Mouse (Mus musculus): ENCODE measurements around the gene Rbm33. TPM values are rescaled to one million over a fixed set of nuclear protein-coding genes. Genes with fewer than 3 reads are reported as not detected.

Rbm33 gene
- 39.6 TPM for polyA plus RNA-seq (2021)

- DNase-seq (ENCODE audit: low read depth, low spot score) (peak; percentile 68), ATAC-seq (peak; percentile 90)
- no peaks in the 10 kb centered on the region for H3K27me3 ChIP-seq
- in situ Hi-C loops (cut with MboI; ENCODE audit: low pct_unique_long_range_greater_than_20kb): no loop called here
- ChIA-PET POLR2A (interaction anchor here (0.6 to 1.3 kb wide), 5 partner anchors 14 to 962 kb away, joined by 3 to 5 read pairs (median 4); no protein-coding TSS in a partner anchor), CTCF (no interaction called here)
- no peak for TF ChIP-seq CTCF (IDR thresholded peaks at IDR 0.05)
These were observed at the start of gene Rbm33 for GRCm38 (mm10) chr5:28316722-28317245. Rbm33 (plus strand) TSS chr5:28317121.

GRCm38 (mm10) chr5:28267576-28267975 lies 49.3 kb upstream of the Rbm33 start:
- in situ Hi-C loops (cut with MboI; ENCODE audit: low pct_unique_long_range_greater_than_20kb): no loop called here
- H3K27me3 ChIP-seq: peaks cover 6% of the 10 kb centered on the region
- CTCF ChIA-PET: no interaction called here
- DNase-seq (ENCODE audit: low read depth, low spot score) (no peak), ATAC-seq (no peak)
- no peak for TF ChIP-seq CTCF (IDR thresholded peaks at IDR 0.05)
- POLR2A ChIA-PET: no interaction called here

GRCm38 (mm10) chr5:28269469-28269991 lies 47.4 kb upstream of the Rbm33 start:
- in situ Hi-C loops (cut with MboI; ENCODE audit: low pct_unique_long_range_greater_than_20kb): no loop called here
- ChIA-PET POLR2A (no interaction called here), CTCF (no interaction called here)
- H3K27me3 ChIP-seq: peaks cover 9% of the 10 kb centered on the region
- ATAC-seq (no peak), DNase-seq (ENCODE audit: low read depth, low spot score) (no peak)
- TF ChIP-seq CTCF (IDR thresholded peaks at IDR 0.05): no peak

GRCm38 (mm10) chr5:28272836-28273235 lies 44.1 kb upstream of the Rbm33 start:
- no peak for TF ChIP-seq CTCF (IDR thresholded peaks at IDR 0.05)
- ChIA-PET POLR2A (no interaction called here), CTCF (no interaction called here)
- peaks cover 20% of the 10 kb centered on the region for H3K27me3 ChIP-seq
- DNase-seq (ENCODE audit: low read depth, low spot score) (no peak), ATAC-seq (no peak)
- in situ Hi-C loops (cut with MboI; ENCODE audit: low pct_unique_long_range_greater_than_20kb): no loop called here

GRCm38 (mm10) chr5:28277279-28277678 lies 39.6 kb upstream of the Rbm33 start:
- in situ Hi-C loops (cut with MboI; ENCODE audit: low pct_unique_long_range_greater_than_20kb): no loop called here
- no peak for ATAC-seq
- TF ChIP-seq CTCF (IDR thresholded peaks at IDR 0.05): no peak
- ChIA-PET POLR2A (no interaction called here), CTCF (interaction anchor here (1.5 kb wide), 1 partner anchor 8 kb away, joined by 3 read pairs; no protein-coding TSS in a partner anchor)
- H3K27me3 ChIP-seq: peaks cover 34% of the 10 kb centered on the region
- no peak for DNase-seq (ENCODE audit: low read depth, low spot score)

GRCm38 (mm10) chr5:28289111-28289510 lies 27.8 kb upstream of the Rbm33 start:
- ATAC-seq: no peak
- TF ChIP-seq CTCF (IDR thresholded peaks at IDR 0.05): no peak
- no peak for DNase-seq (ENCODE audit: low read depth, low spot score)
- ChIA-PET CTCF (interaction anchor here (1.6 kb wide), 1 partner anchor 16 kb away, joined by 4 read pairs; no protein-coding TSS in a partner anchor), POLR2A (interaction anchor here (0.7 to 1.0 kb wide), 3 partner anchors 15 to 989 kb away, joined by 3 to 4 read pairs (median 4); no protein-coding TSS in a partner anchor)
- peaks cover 31% of the 10 kb centered on the region for H3K27me3 ChIP-seq
- in situ Hi-C loops (cut with MboI; ENCODE audit: low pct_unique_long_range_greater_than_20kb): no loop called here

GRCm38 (mm10) chr5:28290630-28291029 lies 26.3 kb upstream of the Rbm33 start:
- CTCF ChIA-PET: interaction anchor here (1.5 kb wide), 1 partner anchor 107 kb away, joined by 3 read pairs; no protein-coding TSS in a partner anchor
- ATAC-seq (no peak), DNase-seq (ENCODE audit: low read depth, low spot score) (no peak)
- no peak for TF ChIP-seq CTCF (IDR thresholded peaks at IDR 0.05)
- POLR2A ChIA-PET: no interaction called here
- H3K27me3 ChIP-seq: peaks cover 18% of the 10 kb centered on the region
- in situ Hi-C loops (cut with MboI; ENCODE audit: low pct_unique_long_range_greater_than_20kb): no loop called here

- no peak for TF ChIP-seq CTCF (IDR thresholded peaks at IDR 0.05)
- POLR2A ChIA-PET: no interaction called here
- H3K27me3 ChIP-seq: peaks cover 12% of the 10 kb centered on the region
- CTCF ChIA-PET: interaction anchor here (0.6 to 1.8 kb wide), 7 partner anchors 14 to 106 kb away, joined by 3 to 4 read pairs (median 3); no protein-coding TSS in a partner anchor
- in situ Hi-C loops (cut with MboI; ENCODE audit: low pct_unique_long_range_greater_than_20kb): no loop called here
- no peak for ATAC-seq
- DNase-seq (ENCODE audit: low read depth, low spot score): no peak
These were observed 25.6 kb upstream of the Rbm33 start for GRCm38 (mm10) chr5:28291118-28291850.

- CTCF ChIA-PET: interaction anchor here (0.8 to 2.6 kb wide), 9 partner anchors 9 to 97 kb away, joined by 3 to 18 read pairs (median 4); no protein-coding TSS in a partner anchor
- peaks cover 11% of the 10 kb centered on the region for H3K27me3 ChIP-seq
- in situ Hi-C loops (cut with MboI; ENCODE audit: low pct_unique_long_range_greater_than_20kb): no loop called here
- TF ChIP-seq CTCF (IDR thresholded peaks at IDR 0.05): no peak
- POLR2A ChIA-PET: interaction anchor here (0.7 kb wide), 1 partner anchor 439 kb away, joined by 3 read pairs; no protein-coding TSS in a partner anchor
- ATAC-seq (no peak), DNase-seq (ENCODE audit: low read depth, low spot score) (no peak)
These were observed 24.6 kb upstream of the Rbm33 start for GRCm38 (mm10) chr5:28292281-28292680.

GRCm38 (mm10) chr5:28293990-28294389 lies 22.9 kb upstream of the Rbm33 start:
- DNase-seq (ENCODE audit: low read depth, low spot score) (no peak), ATAC-seq (no peak)
- peaks cover 8% of the 10 kb centered on the region for H3K27me3 ChIP-seq
- TF ChIP-seq CTCF (IDR thresholded peaks at IDR 0.05): peak; percentile 98
- ChIA-PET POLR2A (no interaction called here), CTCF (interaction anchor here (0.7 to 2.6 kb wide), 15 partner anchors 8 to 120 kb away, joined by 3 to 18 read pairs (median 4); no protein-coding TSS in a partner anchor)
- in situ Hi-C loops (cut with MboI; ENCODE audit: low pct_unique_long_range_greater_than_20kb): no loop called here

GRCm38 (mm10) chr5:28298161-28298560 lies 18.8 kb upstream of the Rbm33 start:
- TF ChIP-seq CTCF (IDR thresholded peaks at IDR 0.05): no peak
- ATAC-seq (no peak), DNase-seq (ENCODE audit: low read depth, low spot score) (no peak)
- CTCF ChIA-PET: no interaction called here
- POLR2A ChIA-PET: interaction anchor here (0.7 kb wide), 1 partner anchor 522 kb away, joined by 7 read pairs; no protein-coding TSS in a partner anchor
- in situ Hi-C loops (cut with MboI; ENCODE audit: low pct_unique_long_range_greater_than_20kb): loop anchor here (5.0 kb wide), 1 partner anchor 89 kb away; no protein-coding TSS in a partner anchor
- peaks cover 24% of the 10 kb centered on the region for H3K27me3 ChIP-seq
